Mouse (Mus musculus): ENCODE measurements around the gene Vmn2r31. TPM values are rescaled to one million over a fixed set of nuclear protein-coding genes. Genes with fewer than 3 reads are reported as not detected.
"Not testable (repeated sequence)": the region's sequence is repeated elsewhere in the genome, so short reads cannot be mapped to it uniquely, and the experiment has no call there.

The Vmn2r31 gene
- polyA plus RNA-seq (2015; fragmentation: Nextera tagmentation; extraction: Ambion mirVana), result not detected in 2 replicates

DNA sequence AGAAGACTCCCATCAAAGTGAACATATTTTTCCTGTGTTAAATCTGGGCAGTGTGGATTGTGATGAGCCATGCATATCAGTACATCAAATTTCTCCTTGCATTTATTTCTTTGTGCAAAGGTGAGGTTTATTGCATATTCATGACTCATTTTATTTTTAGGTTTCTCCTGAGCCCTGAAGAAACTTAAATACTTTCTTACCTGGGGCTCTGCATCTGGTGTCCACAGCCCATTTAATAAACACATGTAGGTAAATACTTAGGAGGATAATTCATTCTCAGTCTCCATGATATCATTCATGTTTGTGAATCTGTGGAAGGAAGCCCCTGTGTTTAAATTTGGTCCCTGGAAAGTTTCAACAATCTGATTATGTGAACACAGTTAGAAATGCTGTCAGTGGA, at the start of gene Vmn2r31:
Vmn2r31 (minus strand) TSS at position 101 of the 400 bp plus-strand sequence.
- H3K9ac ChIP-seq; H3K4me1 ChIP-seq (replicated peaks); H3K4me3 ChIP-seq (replicated peaks); DNase-seq; H3K36me3 ChIP-seq; H3K27me3 ChIP-seq; H3K4me2 ChIP-seq; H3K9me3 ChIP-seq (replicated peaks); H3K27ac ChIP-seq; ATAC-seq (ENCODE audit: low read depth): not testable (repeated sequence)

DNA sequence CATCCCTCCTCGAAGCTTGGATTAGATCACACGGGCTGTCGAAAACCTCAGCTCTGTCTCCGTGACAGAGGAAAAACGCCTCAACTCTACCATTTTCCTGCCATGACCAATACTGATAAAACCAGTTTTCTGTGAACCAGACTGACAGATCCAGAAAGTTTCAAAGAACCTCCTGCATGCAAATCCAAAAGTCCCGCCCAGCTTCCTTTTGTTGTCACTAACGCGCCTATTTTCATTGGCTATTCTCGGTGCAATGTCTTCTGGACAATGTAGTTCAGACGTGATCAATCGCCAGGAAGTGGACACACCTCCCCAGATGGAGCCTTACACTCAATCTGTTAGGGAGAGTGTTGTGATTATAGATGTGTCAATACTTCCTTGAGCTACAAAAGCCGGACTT, 25.1 kb downstream of the Vmn2r31 start, which contains the start of gene Gm45783:
Gm45783 (minus strand) TSS at position 143 of the 400 bp plus-strand sequence.
- not testable (repeated sequence) for H3K27me3 ChIP-seq; H3K4me2 ChIP-seq; H3K36me3 ChIP-seq; ATAC-seq (ENCODE audit: low read depth); H3K27ac ChIP-seq; H3K4me3 ChIP-seq (replicated peaks); H3K9me3 ChIP-seq (replicated peaks); H3K9ac ChIP-seq; H3K4me1 ChIP-seq (replicated peaks); DNase-seq
- 36% methylated on average over 12 of the region's 12 CpGs for WGBS (ENCODE audit: insufficient replicate concordance)

DNA sequence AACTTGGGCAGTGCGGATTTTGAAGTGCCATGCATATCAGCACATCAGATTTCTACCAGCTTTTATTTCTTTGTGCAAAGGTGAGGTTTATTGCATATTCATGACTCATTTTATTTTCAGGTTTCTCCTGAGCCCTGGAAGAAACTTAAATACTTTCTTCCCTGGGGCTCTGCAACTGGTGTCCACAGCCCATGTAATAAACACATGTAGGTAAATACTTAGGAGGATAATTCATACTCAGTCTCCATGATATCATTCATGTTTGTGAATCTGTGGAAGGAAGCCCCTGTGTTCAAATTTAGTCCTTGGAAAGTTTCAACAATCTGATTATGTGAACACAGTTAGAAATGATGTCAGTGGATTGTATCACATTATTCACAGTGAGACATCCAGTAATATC, 62.0 kb downstream of the Vmn2r31 start, which contains the start of gene Vmn2r30:
Vmn2r30 (minus strand) TSS at position 101 of the 400 bp plus-strand sequence.
- H3K36me3 ChIP-seq; H3K27ac ChIP-seq; ATAC-seq (ENCODE audit: low read depth); H3K4me2 ChIP-seq; H3K9me3 ChIP-seq (replicated peaks); H3K9ac ChIP-seq; H3K27me3 ChIP-seq; H3K4me3 ChIP-seq (replicated peaks); DNase-seq; H3K4me1 ChIP-seq (replicated peaks): not testable (repeated sequence)
- no CpG with 5 or more reads among the region's 1 CpGs for WGBS (ENCODE audit: insufficient replicate concordance)

Other genes with a start within 250 kb of the Vmn2r31 start
- 0.30 and 0.35 TPM in 2 replicates for gene Zfp418, start 228.4 kb downstream of the Vmn2r31 start, polyA plus RNA-seq (2015; fragmentation: Nextera tagmentation; extraction: Ambion mirVana)
- gene Zfp772, start 189.7 kb downstream of the Vmn2r31 start, polyA plus RNA-seq (2015; fragmentation: Nextera tagmentation; extraction: Ambion mirVana), result 1.6 and 1.8 TPM in 2 replicates
- 0.13 and 0.19 TPM in 2 replicates for gene Vmn2r29, start 152.4 kb downstream of the Vmn2r31 start, polyA plus RNA-seq (2015; fragmentation: Nextera tagmentation; extraction: Ambion mirVana)
- 1.4 and 1.5 TPM in 2 replicates for gene Gm45844, start 121.4 kb downstream of the Vmn2r31 start, polyA plus RNA-seq (2015; fragmentation: Nextera tagmentation; extraction: Ambion mirVana)
- gene Clcn4, start 98.9 kb downstream of the Vmn2r31 start, polyA plus RNA-seq (2015; fragmentation: Nextera tagmentation; extraction: Ambion mirVana), result 15.3 and 16.2 TPM in 2 replicates
- not detected in 2 replicates for gene Vmn2r30, start 62.1 kb downstream of the Vmn2r31 start, polyA plus RNA-seq (2015; fragmentation: Nextera tagmentation; extraction: Ambion mirVana)
- not detected in 2 replicates for gene Gm45783, start 25.1 kb downstream of the Vmn2r31 start, polyA plus RNA-seq (2015; fragmentation: Nextera tagmentation; extraction: Ambion mirVana)
- gene Vmn2r32, start 80.3 kb upstream of the Vmn2r31 start, polyA plus RNA-seq (2015; fragmentation: Nextera tagmentation; extraction: Ambion mirVana), result not detected in 2 replicates
- not detected in 2 replicates for gene Vmn2r33, start 167.1 kb upstream of the Vmn2r31 start, polyA plus RNA-seq (2015; fragmentation: Nextera tagmentation; extraction: Ambion mirVana)